Mouse (Mus musculus) right cerebral cortex, postnatal 4 days (tissue): Measurements from ENCODE around the gene Rrad.
A peak's percentile ranks its signal among the peaks of the same experiment; 100 is the strongest.
"Not testable (repeated sequence)": the region's sequence is repeated elsewhere in the genome, so short reads cannot be mapped to it uniquely, and the experiment has no call there.

Source experiments
- DNase-seq: peaks from one replicate; pipeline ENCODE4 v3.0.0-alpha.2; 2022

The Rrad gene

DNA sequence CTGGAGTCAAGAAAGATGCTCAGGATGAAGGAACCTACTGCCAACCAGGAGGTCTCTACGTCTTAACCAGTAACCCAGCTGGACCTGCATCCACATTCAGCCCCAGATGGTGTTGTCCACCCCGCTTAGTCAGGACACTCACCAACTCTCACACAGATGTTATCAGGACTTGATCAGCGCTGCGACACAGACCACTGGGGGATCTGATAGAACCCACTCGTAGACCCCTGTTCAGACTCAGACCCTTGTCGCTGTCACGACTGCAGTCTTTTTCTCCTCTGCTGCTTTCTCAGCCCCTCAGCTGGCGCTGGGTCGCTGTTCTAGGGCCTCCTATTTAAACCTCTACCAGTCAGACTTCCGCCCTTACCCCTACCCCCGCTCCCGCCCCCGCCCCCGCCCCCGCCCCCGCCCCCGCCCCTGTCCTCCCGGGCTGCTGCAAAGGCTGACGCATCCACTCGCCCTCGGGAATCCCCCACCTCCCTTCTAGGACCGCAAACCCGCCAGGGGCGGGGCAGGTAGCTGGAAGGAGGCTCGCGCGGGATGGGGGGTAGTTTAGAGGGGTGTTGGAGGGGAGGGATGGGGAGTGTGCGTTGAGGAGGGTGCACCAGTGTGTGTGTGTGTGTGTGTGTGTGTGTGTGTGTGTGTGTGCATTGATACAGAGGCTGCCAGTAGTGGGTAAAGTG, at the start of gene Rrad:
Gene Rrad (minus strand): TSS at position 347 of the 683 bp plus-strand sequence.
- no peak for DNase-seq

DNA sequence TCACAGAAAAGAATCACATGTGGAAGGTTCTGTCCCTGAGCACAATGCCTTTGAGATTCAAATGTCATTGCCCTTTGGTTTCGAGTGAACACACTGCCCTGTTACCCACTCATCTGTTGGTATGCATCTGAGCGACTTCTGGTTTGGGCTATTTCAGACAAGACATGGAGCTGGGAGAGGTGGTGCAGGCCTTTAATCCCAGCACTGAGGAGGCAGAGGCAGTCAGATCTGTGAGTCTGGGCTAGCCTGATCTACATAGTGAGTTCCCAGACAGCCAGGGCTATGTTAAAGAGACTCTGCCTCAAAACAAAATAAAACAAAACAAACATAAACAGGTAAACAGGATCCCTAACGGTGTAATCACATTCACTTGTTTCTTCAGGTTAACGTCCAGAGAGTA, 24.5 kb upstream of the Rrad start:
- no peak for DNase-seq

DNA sequence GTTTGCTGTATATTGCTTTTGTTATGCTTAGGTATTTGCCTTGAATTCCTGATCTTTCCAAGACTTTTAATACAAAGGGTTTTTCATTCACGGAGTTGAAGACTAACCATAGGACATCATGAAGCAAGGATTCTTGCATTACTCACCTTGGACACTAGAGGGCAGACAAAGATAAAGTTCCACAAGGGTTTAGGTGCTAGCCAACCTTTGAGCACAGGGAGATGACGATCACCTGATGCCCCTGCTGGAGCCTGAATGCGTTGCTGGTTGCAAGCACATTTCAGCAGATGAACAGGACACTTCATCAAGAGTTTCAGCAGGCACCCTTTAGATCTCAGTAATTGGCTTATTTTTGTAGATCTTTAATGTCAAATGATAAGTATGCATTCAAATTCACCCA, 23.9 kb upstream of the Rrad start:
- DNase-seq: peak; percentile 59

DNA sequence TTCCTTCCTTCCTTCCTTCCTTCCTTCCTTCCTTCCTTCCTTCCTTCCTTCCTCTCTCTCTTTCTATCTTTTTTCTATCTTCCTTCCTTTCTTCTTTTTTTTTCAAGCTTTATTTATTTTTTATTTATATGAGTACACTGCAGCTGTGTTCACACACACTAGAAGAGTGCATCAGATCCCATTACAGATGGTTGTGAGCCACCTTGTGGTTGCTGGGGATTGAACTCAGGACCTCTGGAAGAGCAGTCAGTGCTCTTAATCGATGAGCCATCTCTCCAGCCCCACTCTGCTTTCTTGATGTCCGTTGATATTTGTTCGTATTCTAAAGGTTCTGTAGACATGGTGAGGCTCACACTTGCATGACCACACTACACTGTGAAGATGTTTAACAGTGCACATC, 13.1 kb upstream of the Rrad start:
- DNase-seq: not testable (repeated sequence)

DNA sequence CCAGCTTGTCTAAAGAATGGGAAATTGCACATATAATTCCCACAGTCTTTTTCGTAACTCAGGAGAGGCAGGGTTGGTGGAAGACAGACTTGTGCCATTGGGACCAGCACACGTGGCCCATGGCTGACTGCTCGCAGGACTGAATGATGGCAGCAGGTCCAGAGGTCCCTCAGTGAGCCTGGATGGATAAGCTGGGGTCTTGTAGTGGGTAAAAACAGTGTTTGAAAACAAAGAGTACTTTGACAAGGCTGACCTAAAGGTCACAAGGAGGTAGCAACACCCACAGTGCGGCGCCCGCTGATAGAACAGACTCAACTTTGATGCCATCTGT, 11.2 kb upstream of the Rrad start:
- DNase-seq: no peak

DNA sequence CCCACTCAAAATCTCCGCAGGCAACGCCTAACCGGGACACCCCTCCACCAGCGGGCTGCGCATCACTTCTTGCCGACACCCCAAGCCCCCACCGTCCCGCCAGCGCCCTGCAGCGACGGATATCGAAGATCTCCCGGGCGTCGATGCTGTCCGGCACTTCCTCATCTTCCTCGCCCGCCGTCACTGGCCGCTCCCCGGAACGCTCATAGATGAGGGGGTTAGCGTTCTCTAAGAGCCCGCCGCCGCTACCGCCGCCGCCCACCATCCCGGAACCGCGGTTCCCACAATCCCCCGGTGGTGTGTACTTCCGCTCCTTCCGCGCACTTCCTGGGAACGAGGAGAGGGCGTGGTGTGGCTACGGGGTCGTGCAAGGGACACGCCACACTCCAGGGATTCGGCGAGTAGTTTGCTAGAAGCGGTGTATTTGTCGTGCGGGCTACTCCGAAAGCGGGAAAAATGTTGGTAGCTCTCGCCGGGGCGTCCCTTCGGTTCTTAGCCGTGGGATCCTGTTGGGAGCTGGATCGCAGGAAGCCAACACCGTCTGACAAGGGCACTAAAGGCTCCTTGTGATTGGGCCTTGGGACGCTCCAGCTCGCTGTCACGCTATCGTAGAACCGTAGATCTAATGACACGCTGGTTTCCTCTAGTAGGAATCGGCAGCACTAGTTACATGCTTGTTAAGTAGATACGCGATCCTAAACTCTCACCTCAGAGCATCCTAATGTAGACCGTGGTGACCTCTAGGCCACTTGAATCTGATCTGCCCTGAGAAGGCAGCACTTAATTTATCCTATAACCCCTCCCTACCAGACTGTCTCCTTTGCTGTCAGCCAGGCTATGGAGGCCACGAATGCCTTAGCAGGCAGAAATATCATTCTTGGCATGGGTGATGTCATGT, 10.5 kb upstream of the Rrad start, which contains the start of gene Ciao2b:
Gene Ciao2b (minus strand): TSS at position 540 of the 898 bp plus-strand sequence.
- DNase-seq: peak; percentile 80

DNA sequence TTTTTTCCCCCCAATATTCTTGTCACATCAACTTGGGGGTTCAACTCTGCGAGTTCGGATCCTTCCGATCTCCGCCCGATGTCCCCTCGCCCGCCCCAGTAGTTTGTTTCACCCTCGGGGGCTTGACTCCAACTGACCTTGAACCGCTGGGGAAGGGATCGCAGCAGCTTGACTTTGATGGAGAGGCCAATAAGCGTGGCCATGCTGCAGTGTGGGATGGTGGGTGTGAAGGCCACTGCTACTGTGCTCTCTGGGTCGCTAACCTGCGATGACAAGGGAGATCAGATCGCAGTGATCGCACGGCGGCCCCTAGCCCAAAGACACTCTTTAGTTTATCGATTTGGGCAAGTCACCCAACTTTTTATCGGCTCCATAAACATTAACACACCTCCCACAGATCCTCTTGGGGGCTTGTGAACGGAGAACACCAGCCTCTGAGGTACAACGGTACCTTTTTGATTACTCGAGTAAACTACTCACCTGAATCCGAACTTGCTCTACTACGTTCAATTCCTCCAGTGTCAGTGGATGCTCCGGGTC, 9.8 kb upstream of the Rrad start:
- no peak for DNase-seq

DNA sequence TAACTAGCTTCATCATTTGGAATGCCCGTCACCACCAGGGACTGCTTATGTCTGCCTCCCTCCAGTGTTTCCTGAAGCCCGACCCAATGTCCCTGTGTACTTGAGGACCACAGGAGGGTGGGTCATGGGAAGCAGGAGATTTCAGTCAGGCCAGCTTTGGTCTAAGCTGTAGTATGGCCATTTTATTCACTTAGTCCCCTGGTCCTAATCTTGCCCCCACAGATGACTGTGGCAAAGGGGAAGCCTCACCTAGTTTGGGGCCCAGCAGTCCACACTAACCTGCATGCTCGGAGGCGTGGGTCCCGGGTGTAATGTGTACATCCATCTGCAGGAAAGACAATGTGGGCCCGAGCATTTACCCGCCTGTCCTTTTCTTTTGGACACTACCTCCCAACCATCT, 9.1 kb upstream of the Rrad start:
- DNase-seq: no peak

DNA sequence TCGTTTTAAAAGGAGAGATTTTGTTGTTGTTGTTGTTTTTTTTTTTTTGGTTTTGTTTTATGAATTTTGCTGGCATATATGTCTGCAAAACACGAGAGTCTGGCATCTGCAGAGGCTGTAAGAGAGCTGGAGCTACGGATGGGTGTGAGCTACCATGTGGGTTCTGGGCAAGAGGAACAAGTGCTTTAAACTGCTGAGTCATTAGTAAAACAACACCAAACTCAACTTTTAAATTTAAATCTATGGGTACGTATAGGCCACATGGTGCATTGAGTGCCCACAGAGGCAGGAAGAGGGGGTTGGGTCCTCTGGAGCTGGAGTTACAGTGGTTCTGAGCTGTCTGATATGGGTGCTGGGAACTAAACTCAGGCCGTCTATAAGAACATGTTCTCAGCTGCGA, 6.9 kb upstream of the Rrad start:
- no peak for DNase-seq

DNA sequence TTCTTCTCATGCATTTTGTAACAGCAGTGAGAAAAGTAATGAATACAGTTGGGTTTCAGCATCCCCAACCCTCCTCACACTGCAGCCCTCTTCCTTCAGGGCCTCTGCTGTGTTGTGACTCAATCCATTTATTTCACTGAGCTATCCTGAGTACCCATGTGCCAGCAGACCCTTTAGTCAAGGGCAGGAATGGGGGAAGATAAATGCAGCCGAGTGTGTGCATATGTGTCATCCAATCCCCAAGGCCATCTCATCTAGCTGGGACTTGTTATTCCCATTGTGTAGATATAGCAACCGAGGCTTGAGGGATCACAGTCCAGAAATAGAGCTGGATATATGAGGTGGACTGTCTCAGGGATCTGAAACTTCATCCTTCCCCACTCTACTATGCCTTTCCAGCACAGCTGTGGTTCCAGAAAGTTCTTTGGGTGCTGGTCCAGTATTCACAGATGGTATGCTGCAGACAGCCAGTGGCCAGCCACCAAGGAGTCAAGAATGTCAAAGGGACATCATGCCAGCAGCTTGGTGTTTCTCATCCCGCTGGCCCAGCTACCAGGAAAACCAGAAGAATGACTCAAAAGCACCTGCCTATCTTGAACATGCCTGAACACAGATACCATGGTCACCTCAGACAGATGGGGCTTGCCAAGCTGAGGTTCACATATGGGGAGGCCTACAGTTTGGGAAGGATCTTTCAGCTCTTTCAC, 4.0 kb upstream of the Rrad start:
- DNase-seq: no peak

DNA sequence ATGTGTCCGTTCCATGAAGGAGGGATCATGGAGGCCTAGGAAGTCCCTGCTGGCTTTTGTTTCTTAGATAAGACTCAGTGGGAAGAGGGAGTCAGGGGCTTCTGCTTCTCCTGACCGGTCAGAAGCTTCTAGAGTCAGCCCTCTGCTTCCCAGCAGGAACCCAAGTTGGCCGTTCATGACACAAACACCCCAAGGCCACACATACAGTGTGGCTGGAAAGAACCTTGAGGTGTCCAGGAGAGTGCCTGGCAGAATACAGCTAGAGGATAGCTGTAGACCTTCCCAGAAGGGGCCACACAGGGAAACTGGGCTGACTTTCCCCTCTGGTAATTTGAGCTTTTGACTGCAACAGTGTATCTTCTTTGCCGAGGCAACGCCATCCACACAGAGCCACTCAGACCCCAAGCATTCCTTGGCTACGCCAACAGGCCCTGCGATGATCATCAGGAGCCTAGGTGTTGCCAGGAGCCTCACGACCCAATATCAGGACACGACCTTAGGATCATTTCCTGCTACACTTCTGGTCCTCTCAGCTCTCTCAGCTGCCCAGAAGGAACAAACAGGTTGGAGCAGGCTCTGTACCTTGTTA, 2.1 kb upstream of the Rrad start:
- no peak for DNase-seq

DNA sequence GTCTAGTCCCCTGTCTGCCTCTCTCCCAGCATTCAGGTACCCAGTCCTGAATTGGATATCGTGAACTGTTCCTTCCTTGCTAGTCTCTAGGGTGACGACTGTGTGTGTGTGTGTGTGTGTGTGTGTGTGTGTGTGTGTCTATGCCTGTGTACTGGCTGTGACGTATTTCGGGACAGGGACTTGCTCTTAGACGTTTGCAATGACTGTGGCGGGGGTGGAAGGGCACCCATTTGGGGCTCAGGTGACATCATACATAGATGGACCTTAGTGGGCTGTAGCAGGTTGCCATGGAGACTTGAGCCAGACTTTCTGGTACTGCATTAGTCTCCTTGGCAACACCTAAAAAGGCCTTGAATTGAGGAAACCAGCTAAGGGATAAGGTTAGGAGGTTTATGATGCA, 1.4 kb upstream of the Rrad start:
- no peak for DNase-seq

DNA sequence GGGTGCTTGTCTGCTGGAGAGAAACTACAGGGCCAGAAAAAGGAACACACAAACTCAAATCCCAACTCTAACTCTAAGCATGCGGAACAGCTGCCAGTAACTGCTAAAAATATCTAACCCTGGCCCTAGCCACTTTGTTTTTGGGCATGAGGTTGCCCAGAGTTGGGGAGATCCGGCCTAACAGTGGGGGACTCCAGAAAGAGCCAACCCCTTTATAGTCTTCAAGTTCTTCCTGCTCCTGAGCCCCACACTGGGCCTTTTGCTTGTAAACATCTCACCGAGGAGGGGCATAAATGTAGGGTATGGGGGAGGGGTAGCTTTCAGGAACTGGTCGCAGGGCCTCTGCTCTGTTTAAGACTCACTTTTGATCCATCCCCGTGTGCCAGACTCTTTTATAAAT, 848 bp upstream of the Rrad start:
- no peak for DNase-seq

DNA sequence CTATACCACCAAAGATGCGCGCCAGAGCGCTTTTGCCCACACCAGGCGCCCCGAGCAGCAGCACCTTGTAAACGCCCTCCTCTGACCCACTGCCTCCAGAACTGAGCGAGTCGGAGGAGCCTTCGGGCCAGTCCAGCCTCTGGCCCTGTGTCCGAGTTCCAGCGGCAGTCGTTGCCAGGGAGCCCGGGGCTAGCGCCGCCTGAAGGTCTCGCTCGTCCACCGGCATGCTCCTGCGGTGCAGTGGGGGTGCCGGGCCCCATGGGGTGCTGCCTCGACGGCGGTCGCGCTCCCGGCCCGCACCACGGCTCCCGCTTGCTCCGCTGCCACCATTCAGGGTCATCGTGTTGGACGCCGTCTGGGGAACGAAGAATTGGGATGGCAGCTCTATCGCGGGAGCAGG, 553 bp downstream of the Rrad start:
- no peak for DNase-seq

DNA sequence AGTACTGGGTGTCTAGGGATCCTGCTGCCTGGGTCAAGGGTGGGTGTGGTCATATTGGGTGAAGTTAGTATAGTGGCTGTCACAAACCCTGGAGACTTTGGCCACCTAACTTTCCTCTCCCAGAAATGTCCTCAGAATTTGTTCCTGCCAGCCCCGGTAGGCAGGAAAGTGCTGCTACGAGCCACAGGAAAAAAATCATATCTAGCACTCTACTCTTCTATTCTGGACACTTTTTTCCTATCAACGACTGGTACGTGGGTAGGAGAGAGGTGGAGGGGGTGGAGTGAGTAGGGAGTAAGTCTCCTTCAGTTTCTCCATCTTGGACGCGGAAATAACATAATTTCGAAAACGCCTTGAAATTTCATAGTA, 1.0 kb downstream of the Rrad start:
- no peak for DNase-seq

DNA sequence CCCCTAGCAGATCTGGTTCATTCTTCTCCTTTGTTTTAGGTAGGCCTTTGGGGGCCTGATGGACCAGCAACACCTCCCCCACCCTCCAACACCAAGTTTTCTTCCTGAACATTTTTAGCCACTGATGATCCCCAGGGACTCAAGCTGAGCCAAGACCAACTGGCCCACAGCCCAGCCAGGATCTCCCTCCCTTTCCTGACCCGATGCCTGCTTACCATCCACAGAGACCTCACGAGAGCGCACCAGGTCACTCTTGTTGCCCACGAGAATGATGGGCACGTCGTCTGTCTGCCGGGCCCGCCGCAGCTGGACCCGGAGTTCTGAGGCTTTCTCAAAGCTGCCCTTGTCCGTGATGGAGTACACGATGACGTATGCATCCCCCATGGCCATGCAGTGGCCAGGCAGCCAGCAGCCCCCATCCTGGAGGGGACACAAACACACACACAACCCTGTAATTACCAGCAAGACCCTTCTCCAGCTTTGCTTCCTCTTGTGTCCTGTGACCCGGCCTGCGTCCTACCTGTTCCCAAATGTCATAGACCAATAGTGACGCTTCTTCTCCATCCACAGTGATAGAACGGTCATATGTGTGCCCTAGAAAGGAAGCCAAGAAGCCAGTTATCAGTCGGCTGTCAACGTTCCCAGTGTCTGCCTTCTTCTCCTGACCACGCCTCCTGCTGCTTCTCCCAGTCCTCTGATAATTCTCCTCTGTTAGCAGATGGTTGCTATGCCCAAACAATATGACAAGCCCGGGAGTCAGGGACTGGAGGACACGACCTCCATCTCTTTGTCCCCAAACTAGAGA, 1.6 kb downstream of the Rrad start:
- DNase-seq: no peak

DNA sequence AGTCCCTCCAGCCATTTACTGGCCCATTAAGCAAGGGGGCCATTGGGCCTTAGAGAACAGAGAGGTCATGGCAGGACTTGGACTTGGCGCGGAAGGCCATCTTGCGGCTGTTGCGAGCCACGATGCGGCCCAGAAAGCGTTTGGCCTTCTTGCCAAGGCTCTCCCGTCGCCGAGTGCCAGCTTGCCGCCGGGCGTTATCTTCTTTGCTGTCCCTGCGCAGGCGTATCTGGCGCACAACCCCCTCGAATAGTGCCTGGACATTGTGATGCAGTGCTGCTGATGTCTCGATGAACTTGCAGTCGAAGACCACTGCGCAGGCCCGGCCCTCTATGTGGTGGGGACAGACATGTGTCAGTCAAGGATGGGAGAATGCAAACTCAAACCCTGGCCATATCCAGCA, 2.7 kb downstream of the Rrad start:
- DNase-seq: no peak

DNA sequence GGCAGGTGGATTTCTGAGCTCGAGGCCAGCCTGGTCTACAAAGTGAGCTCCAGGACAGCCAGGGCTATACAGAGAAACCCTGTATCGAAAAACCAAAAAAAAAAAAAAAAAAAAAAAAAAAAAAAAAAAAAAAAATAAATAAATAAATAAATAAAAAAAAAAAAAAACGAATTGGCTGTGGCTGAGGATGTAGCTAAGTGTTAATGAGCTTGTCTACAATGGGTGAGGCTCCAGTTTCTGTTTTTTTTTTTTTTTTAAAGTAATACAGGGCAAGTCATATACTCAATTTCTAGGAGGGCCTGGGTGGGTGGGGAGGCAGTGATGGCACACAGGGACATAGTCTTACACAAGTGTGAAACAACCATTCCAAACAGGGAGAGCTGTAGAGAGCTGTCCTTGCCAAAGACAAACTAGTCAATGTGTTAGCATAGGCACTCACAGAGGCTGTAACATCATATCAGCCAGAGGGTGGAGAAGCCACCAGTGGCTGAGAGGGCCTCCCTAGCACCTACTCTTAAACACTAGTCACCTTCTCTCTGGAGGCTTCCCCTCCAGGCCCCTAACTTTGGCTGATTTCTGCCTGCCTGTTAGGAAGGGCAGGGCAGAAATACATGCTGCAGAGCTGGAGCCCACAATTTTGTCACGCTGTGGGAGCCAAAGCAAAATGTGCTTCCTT, 3.9 kb downstream of the Rrad start:
- no peak for DNase-seq

DNA sequence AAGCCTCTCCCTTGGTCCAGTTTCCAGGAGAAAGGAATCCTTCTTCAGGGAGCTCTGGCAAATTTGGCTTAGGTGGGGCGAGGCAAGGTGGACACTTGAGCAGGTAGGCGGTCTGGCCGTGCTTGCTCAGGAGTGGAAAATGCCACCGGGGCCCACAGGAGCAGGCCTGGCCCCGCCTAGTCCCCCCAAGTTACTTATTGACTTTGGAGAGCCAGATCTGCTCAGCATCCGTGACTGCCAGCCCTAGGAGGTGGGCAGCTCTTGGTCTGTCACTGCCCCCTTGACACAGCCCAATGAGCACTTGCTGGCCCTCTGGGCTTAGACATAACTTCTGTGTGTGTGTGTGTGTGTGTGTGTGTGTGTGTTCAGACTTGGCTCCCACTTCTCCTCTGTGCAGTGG, 7.0 kb downstream of the Rrad start, which contains the start of gene Cdh16:
Gene Cdh16 (minus strand): TSS at position 236 of the 400 bp plus-strand sequence.
- DNase-seq: no peak

DNA sequence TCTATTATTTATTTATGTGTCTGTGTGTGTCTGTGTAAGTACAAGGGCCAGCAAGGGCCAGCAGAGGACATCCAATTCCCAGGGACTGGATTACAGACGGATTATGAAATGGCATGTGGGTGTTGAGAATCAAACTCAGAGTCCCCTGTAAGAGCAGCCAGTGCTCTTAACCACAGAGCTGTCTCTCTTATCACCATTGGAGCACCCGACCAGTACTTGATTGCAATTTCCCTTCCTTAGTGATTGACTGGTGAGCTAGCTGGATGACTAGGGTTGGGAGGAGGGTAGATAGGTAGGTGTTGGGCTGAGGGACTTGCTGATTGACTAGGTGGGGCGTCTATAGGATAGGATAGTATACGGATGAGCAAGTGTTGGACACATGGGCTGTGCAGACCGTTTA, 10.4 kb downstream of the Rrad start:
- no peak for DNase-seq

DNA sequence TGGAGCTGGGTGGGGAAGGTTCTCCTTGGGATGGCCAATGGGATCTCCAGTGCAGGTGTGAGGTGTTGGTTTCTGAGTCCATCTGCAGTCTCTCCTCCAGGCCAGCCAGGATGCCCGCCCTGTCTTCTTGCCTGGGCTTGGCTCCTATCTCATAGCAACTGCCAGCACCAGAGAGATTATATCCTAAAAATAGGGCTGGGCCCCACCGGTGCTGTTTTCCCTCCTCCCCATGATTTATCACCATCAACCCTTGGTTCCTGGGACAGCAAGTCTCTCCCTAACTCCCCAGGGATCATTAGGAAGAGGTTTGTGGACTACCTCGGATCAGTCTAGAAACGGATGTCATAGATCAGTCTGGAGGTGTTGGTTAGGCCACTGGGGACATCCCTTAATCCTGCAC, 18.0 kb downstream of the Rrad start:
- no peak for DNase-seq

DNA sequence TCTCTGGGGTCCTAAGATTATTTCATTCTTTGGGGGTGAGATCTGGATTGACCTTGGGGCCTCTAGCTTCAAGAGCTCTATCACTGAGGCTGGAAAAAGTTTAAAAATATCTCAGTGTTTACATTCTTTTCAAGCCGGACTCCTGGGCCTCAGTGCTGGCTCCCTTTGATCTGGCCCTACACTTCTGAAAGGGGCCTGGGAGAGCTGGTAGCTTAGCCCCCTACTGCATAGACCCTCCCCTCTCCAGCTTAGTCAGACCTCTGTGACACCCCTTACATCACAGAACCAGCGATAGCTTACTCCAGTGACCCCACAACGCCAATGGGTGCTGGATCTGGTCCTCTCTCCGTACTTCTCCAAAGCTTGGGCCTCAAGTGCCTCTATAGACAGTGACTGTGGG, 19.5 kb downstream of the Rrad start:
- DNase-seq: no peak
